Mouse (Mus musculus) hindbrain, embryonic 13.5 days (tissue): Measurements from ENCODE around the gene Tmem158. TPM values are rescaled to one million over a fixed set of nuclear protein-coding genes. Genes with fewer than 3 reads are reported as not detected.

ENCODE experiments used
- ATAC-seq: fragments of 200-750 bp; cut with Nextera tagmentation; 2 replicates; pipeline ENCODE4 v1.8.0; 2017; ENCODE audit warnings: moderate TSS enrichment; ENCODE audit not compliant: low FRiP score
- H3K27ac ChIP-seq: fragments of 300-500 bp; sonication (generic); 2 replicates; pipeline ENCODE4 v1.5.1; 2015; ENCODE audit warnings: inconsistent platforms, mild to moderate bottlenecking, moderate library complexity
- H3K27me3 ChIP-seq: fragments of 300-500 bp; sonication (generic); 2 replicates; pipeline ENCODE4 v1.6.1; 2015; ENCODE audit warnings: mild to moderate bottlenecking, inconsistent platforms
- H3K36me3 ChIP-seq: fragments of 300-500 bp; sonication (generic); 2 replicates; pipeline ENCODE4 v1.6.1; 2015; ENCODE audit warnings: mild to moderate bottlenecking, inconsistent platforms
- H3K4me1 ChIP-seq: fragments of 300-500 bp; sonication (generic); replicated peaks from 2 replicates; pipeline ENCODE4 v1.6.1; 2015; ENCODE audit warnings: inconsistent platforms
- H3K4me2 ChIP-seq: fragments of 300-500 bp; sonication (generic); 2 replicates; pipeline ENCODE4 v1.6.1; 2015; ENCODE audit warnings: inconsistent platforms, mild to moderate bottlenecking, moderate library complexity
- H3K4me3 ChIP-seq: fragments of 300-500 bp; sonication (generic); 2 replicates; pipeline ENCODE4 v1.5.1; 2015; ENCODE audit warnings: mild to moderate bottlenecking, inconsistent platforms
- H3K9ac ChIP-seq: fragments of 300-500 bp; sonication (generic); 2 replicates; pipeline ENCODE4 v1.6.1; 2015; ENCODE audit warnings: mild to moderate bottlenecking, inconsistent platforms
- H3K9me3 ChIP-seq: fragments of 300-500 bp; sonication (generic); 2 replicates; pipeline ENCODE4 v1.6.1; 2016; ENCODE audit warnings: inconsistent platforms
- WGBS: fragments of 180-500 bp; shearing (Covaris S2); methylation state at CpG from one replicate; pipeline ENCODE4 v1.1.7; 2015; 5-methylcytosine and 5-hydroxymethylcytosine counted together
- polyA plus RNA-seq: library from polyadenylated mRNA; unstranded; fragments of >200 nt; fragmentation: Nextera tagmentation; extraction: Ambion mirVana; gene quantifications from 2 replicates; pipeline ENCODE4 v1.2.1, GENCODE M21; 2015

Tmem158 gene
- 22.0 and 24.5 TPM in 2 replicates for polyA plus RNA-seq

- peaks cover 18% of the 10 kb centered on the region for H3K27me3 ChIP-seq
Measured at GRCm38 (mm10) chr9:123260611-123261021, at the start of gene Tmem158. TSS of gene Tmem158 (minus strand) at chr9:123260764.

DNA sequence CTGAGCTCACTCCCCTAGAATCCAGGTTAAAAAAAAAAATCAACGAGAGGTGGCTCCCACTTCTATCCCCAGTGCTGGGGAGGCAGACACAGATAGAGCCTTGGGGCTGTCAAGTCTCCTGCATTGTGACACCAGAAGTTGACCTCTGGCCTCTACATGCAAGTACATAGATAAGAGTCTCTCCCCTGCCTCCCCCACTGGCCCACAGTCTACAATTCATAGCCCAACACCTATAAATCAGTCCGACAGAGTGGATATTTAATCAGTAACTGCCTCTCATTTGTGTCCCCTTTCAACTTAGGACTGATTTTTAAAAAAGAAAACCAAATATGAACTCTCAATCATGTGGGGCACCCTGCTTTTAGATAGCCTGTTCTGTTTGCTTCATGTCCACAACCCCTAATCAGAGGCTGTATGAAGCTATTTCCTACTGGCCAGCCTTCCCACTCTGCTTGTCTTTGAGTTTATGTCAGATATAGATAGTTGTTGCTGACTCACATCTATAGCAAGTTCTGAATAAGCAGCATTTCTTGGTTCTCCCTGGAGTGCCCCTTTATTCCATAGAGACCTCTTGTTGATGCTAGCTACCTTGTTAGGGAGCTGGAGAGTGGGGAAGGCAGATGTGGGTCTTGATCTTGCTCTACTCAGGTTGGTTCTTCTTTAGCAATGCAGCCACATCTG is 49.3 kb upstream of the Tmem158 start:
- Histone ChIP-seq H3K9me3 (no peaks in the 10 kb centered on the region), H3K27ac (no peak overlapping the region), H3K4me3 (no peak overlapping the region), H3K4me1 (0 out of 2 replicates have a peak, but pooled peaks cover 3% of the 10 kb centered on the region), H3K9ac (no peak overlapping the region), H3K27me3 (no peaks in the 10 kb centered on the region), H3K4me2 (no peak overlapping the region), H3K36me3 (no peaks in the 10 kb centered on the region)
- ATAC-seq, result no peak
- 90% methylated on average over 2 of the region's 2 CpGs for WGBS

More at GRCm38 (mm10) chr9:123260611-123261021, at the start of gene Tmem158:
- no peaks in the 10 kb centered on the region for H3K36me3 ChIP-seq
- H3K27ac ChIP-seq, result peak within 1 kb of the TSS; percentile 88
- peak; percentile 92 for ATAC-seq
- H3K4me2 ChIP-seq, result peak within 1 kb of the TSS; percentile 80
- WGBS, result 1% methylated on average over 38 of the region's 40 CpGs
- H3K4me1 ChIP-seq, result peaks cover 8% of the 10 kb centered on the region; the same call in 1 of the 2 replicates
- H3K9ac ChIP-seq, result peak within 1 kb of the TSS; percentile 90
- no peaks in the 10 kb centered on the region for H3K9me3 ChIP-seq
- H3K4me3 ChIP-seq, result peak within 1 kb of the TSS; percentile 81

DNA sequence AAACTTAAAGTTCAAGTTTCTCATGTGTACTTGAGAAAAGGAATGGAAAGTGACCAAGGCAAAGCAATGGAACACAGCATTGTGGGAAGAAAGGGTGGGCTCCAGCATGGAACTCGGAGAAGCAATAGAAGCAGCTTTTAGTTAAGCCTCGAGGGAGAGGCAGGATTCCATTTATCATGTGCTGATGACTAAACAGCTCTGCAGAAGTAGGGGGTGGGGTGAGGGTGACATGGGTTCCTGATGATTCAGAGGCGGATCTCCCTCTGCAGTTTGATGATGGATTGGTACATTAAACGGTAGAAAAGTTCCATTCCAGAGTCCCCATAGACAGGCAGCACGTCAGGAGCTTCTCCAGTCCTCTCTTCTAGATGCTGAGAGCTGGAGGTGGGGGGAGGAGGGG is 48.5 kb upstream of the Tmem158 start:
- no peaks in the 10 kb centered on the region for H3K9me3 ChIP-seq
- WGBS, result 46% methylated on average over 5 of the region's 5 CpGs
- 0 out of 2 replicates have a peak, but pooled peaks cover 3% of the 10 kb centered on the region for H3K4me1 ChIP-seq
- no peak overlapping the region for H3K27ac ChIP-seq
- H3K9ac ChIP-seq, result no peak overlapping the region
- H3K4me3 ChIP-seq, result no peak overlapping the region
- no peaks in the 10 kb centered on the region for H3K36me3 ChIP-seq
- H3K4me2 ChIP-seq, result no peak overlapping the region
- no peak for ATAC-seq
- no peaks in the 10 kb centered on the region for H3K27me3 ChIP-seq

DNA sequence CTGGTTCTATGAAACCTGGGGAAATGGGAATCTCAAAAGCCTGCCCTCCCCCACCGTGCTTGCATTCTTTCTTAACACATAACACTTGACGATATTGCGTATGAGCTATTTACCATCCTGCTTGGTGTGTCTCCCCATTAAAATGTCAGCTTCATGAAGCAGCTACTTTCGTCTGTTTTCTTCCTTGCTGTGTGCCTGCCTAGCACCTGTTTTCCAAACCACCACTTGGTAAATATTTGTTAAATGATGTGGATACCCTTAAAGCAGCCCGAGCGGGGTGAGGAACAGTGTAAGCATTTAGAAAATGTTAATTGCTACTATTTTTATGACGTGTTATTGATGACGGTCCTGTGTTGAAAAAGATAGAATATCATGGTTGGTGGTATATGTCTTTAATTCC is 44.4 kb upstream of the Tmem158 start:
- H3K4me2 ChIP-seq, result no peak overlapping the region
- no peaks in the 10 kb centered on the region for H3K9me3 ChIP-seq
- H3K9ac ChIP-seq, result no peak overlapping the region
- H3K36me3 ChIP-seq, result no peaks in the 10 kb centered on the region
- no peaks in the 10 kb centered on the region for H3K27me3 ChIP-seq
- H3K27ac ChIP-seq, result no peak overlapping the region
- 88% methylated on average over 8 of the region's 8 CpGs for WGBS
- H3K4me3 ChIP-seq, result no peak overlapping the region
- ATAC-seq, result no peak
- H3K4me1 ChIP-seq, result 0 out of 2 replicates have a peak, but pooled peaks cover 3% of the 10 kb centered on the region

DNA sequence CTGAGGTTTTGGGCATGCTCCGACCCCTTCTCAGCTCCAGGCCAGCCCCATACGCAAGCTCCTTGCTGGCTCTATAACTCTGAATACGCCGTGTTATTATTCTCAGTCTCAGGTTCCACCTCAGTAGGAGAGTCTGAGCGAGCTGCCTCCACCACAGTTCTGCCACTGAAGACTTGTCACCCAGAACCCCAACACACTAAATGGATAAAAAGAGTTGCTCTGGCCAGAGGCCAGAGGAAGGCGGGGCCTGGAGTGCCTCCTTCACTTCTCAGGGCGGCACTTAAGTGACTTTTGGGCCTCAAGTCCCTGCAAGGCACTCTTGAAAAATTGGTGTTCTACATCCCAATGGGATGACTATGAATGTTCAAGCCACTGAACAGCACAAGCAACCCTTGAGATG is 43.4 kb upstream of the Tmem158 start:
- no peaks in the 10 kb centered on the region for H3K27me3 ChIP-seq
- H3K36me3 ChIP-seq, result no peaks in the 10 kb centered on the region
- H3K9me3 ChIP-seq, result no peaks in the 10 kb centered on the region
- H3K4me2 ChIP-seq, result no peak overlapping the region
- no peak for ATAC-seq
- 95% methylated on average over 7 of the region's 7 CpGs for WGBS
- no peak overlapping the region for H3K9ac ChIP-seq
- H3K4me3 ChIP-seq, result no peak overlapping the region
- no peak overlapping the region for H3K27ac ChIP-seq
- H3K4me1 ChIP-seq, result 0 out of 2 replicates have a peak, but pooled peaks cover 2% of the 10 kb centered on the region

DNA sequence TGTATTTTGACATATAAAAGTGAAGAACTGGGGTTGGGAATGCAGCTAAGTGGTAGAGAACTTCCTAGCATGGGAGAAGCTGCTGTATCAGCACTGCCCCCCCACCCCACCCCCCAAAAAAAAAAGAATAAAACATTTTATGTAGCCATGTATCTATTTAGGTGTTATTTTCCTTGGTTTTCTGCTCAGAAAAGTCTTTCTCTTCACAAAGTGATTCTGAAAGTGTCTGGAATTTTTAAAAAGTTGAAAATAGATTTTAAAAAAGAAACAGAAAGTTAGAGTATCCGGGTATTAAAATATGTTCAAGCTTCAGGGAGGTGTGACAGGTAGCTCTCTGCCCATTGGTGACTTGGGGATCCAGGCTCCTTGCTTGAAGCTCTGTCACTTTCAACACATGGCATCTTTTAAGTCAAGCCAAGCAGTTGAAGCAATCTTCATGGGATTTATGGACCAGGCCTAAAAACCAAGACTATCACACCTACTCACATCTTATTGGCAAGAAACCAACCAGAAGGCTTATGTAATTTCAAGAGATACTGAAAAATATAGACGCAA is 42.3 kb upstream of the Tmem158 start:
- Histone ChIP-seq H3K27me3 (no peaks in the 10 kb centered on the region), H3K36me3 (no peaks in the 10 kb centered on the region), H3K9ac (no peak overlapping the region), H3K4me2 (no peak overlapping the region), H3K9me3 (no peaks in the 10 kb centered on the region), H3K4me3 (no peak overlapping the region), H3K27ac (no peak overlapping the region), H3K4me1 (no peaks in the 10 kb centered on the region)
- no peak for ATAC-seq
- 90% methylated on average over 2 of the region's 2 CpGs for WGBS

DNA sequence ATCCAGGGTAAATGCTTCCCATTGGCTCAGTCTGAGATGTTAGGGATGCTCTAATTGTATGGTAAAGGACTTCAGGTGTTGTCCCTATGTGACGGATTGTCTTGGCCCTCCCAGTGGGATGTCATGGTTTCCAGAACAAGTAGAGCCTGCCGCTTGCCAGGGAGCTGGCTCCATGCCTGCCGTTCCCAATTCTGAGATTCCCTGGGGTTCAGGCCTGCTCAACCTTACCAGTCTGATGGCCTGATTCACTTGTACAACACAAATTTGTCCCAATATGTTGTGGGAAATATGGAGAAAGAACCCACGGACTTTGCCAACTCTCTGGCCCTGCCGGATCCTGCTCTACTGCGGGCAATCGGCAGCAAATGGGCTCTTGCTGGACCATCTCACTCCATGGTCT is 37.3 kb upstream of the Tmem158 start:
- H3K27me3 ChIP-seq, result no peaks in the 10 kb centered on the region
- WGBS, result 86% methylated on average over 7 of the region's 7 CpGs
- no peaks in the 10 kb centered on the region for H3K9me3 ChIP-seq
- no peak for ATAC-seq
- no peak overlapping the region for H3K27ac ChIP-seq
- no peaks in the 10 kb centered on the region for H3K4me1 ChIP-seq
- no peak overlapping the region for H3K9ac ChIP-seq
- H3K36me3 ChIP-seq, result no peaks in the 10 kb centered on the region
- no peak overlapping the region for H3K4me3 ChIP-seq
- no peak overlapping the region for H3K4me2 ChIP-seq

GRCm38 (mm10) chr9:123296229-123296628 is 35.7 kb upstream of the Tmem158 start:
- Histone ChIP-seq H3K4me1 (no peaks in the 10 kb centered on the region), H3K4me2 (no peak overlapping the region), H3K27ac (no peak overlapping the region), H3K4me3 (no peak overlapping the region), H3K36me3 (no peaks in the 10 kb centered on the region), H3K9me3 (no peaks in the 10 kb centered on the region), H3K27me3 (no peaks in the 10 kb centered on the region), H3K9ac (no peak overlapping the region)
- ATAC-seq, result no peak

DNA sequence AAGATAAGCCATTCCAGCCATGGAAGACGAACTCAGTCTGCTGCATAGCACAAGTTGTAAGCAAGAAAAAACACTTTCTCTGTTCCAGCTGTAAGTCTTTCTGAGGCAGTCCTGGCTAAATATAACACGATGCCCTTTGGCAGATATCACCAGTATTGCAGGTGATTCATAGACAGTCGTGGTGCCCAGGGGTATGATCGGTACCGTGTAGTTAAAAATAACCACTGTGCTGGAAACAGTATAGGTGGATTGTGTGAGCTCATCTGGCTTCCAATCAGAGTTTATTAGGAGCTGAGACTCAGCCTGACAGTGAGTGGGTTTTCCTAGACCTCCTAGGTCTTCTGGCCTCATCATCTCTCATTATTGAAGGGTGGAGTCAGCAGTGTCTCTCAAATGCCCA is 34.0 kb upstream of the Tmem158 start:
- H3K9ac ChIP-seq, result no peak overlapping the region
- H3K36me3 ChIP-seq, result no peaks in the 10 kb centered on the region
- H3K4me3 ChIP-seq, result no peak overlapping the region
- no peaks in the 10 kb centered on the region for H3K4me1 ChIP-seq
- no peak overlapping the region for H3K27ac ChIP-seq
- no peak for ATAC-seq
- no peaks in the 10 kb centered on the region for H3K27me3 ChIP-seq
- no peak overlapping the region for H3K4me2 ChIP-seq
- H3K9me3 ChIP-seq, result no peaks in the 10 kb centered on the region
- 93% methylated on average over 5 of the region's 5 CpGs for WGBS

GRCm38 (mm10) chr9:123288378-123288777 is 27.8 kb upstream of the Tmem158 start:
- Histone ChIP-seq H3K4me2 (no peak overlapping the region), H3K27me3 (no peaks in the 10 kb centered on the region), H3K27ac (no peak overlapping the region), H3K4me3 (no peak overlapping the region), H3K9me3 (no peaks in the 10 kb centered on the region), H3K36me3 (no peaks in the 10 kb centered on the region), H3K4me1 (no peaks in the 10 kb centered on the region), H3K9ac (no peak overlapping the region)
- no peak for ATAC-seq
- WGBS, result 66% methylated on average over 3 of the region's 3 CpGs

DNA sequence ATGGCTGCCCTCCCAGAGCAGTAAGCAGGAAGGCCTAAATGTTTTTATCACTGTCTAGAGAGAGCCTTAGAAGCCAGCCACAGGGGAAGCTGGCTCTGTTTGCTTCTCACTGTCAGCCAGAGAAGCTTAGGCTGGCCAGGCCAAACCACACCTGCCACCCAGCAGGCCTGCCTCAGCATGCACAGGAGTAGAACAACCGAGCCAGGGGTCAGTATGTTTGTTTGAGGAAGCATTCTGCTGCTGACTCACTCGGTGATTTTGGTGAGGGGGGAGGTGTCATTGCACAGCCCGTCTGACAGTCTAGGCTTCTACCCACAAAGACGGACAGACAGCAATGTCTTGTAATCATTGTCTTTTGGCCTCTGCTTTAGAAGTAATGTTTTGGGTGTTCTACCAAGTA is 25.1 kb upstream of the Tmem158 start:
- Histone ChIP-seq H3K27ac (no peak overlapping the region), H3K4me1 (no peaks in the 10 kb centered on the region), H3K4me3 (no peak overlapping the region), H3K36me3 (no peaks in the 10 kb centered on the region), H3K9me3 (no peaks in the 10 kb centered on the region), H3K4me2 (no peak overlapping the region), H3K9ac (no peak overlapping the region), H3K27me3 (no peaks in the 10 kb centered on the region)
- WGBS, result 49% methylated on average over 4 of the region's 4 CpGs
- ATAC-seq, result no peak

- Histone ChIP-seq H3K27me3 (no peaks in the 10 kb centered on the region), H3K27ac (no peak overlapping the region), H3K4me2 (no peak overlapping the region), H3K9me3 (no peaks in the 10 kb centered on the region), H3K9ac (no peak overlapping the region), H3K4me3 (no peak overlapping the region), H3K36me3 (no peaks in the 10 kb centered on the region), H3K4me1 (no peaks in the 10 kb centered on the region)
- no peak for ATAC-seq
Measured at GRCm38 (mm10) chr9:123280775-123281174, 20.2 kb upstream of the Tmem158 start.

DNA sequence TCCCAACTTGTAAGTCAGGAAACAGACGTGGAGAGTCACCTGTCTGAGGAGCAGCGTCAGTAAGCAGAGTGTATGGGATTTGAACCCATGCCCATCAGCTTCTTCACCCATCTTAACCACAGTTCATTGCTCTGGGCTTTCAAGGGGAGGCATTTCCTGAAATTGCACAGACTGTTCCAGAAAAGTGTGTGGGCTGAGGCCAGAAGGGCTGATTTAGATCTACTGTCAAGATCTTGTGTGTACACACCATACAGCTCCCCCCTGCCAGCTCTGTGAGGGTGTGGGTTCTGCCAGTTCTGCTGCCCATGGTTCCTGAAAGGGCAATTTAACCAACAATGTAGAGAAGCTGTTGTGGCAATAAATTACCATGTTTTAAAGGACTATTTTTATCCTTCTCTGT is 17.4 kb upstream of the Tmem158 start:
- Histone ChIP-seq H3K36me3 (no peaks in the 10 kb centered on the region), H3K27me3 (no peaks in the 10 kb centered on the region), H3K4me3 (no peak overlapping the region), H3K4me2 (no peak overlapping the region), H3K27ac (no peak overlapping the region), H3K9ac (no peak overlapping the region), H3K9me3 (no peaks in the 10 kb centered on the region), H3K4me1 (no peaks in the 10 kb centered on the region)
- 84% methylated on average over 2 of the region's 2 CpGs for WGBS
- ATAC-seq, result no peak
